Mouse (Mus musculus) heart, postnatal 14 days (tissue): Measurements from ENCODE around the gene 1810009A15Rik. TPM values are rescaled to one million over a fixed set of nuclear protein-coding genes. Genes with fewer than 3 reads are reported as not detected.
A peak's percentile ranks its signal among the peaks of the same experiment; 100 is the strongest.
"Not testable (repeated sequence)": the region's sequence is repeated elsewhere in the genome, so short reads cannot be mapped to it uniquely, and the experiment has no call there.

ENCODE experiments used
- DNase-seq, 2 experiments: peaks; one replicate each; pipeline ENCODE4 v3.0.0; 2021 to 2022
- intact Hi-C: fragments of 180-260 bp; cut with DNase I; formaldehyde crosslinking; loops from one replicate; pipeline ENCODE4 v1.15.1; 2025
- long read RNA-seq, 2 experiments: library from polyadenylated mRNA; stranded (forward); transcript quantifications; one replicate each; pipeline ENCODE4 v2.0.0; 2021
- total RNA-seq, 2 experiments: library from RNA; stranded (reverse); gene quantifications; 2 replicates each; pipeline ENCODE4 v1.2.3; 2021

1810009A15Rik gene
- total RNA-seq, result 10 to 100 TPM; 16.0 to 16.4 TPM
- long read RNA-seq, experiment 1, transcript 1810009A15Rik-201 (4 exons, 806 nt), result major isoform, 16 of 18 reads
- long read RNA-seq, experiment 1, partial matches to known transcripts, result 0 of 18 reads
- long read RNA-seq, experiment 1, other reads (novel, unspliced or antisense), result 0 of 18 reads
- long read RNA-seq, experiment 2, transcript 1810009A15Rik-201 (4 exons, 806 nt), result major isoform, 12 of 14 reads
- long read RNA-seq, experiment 2, partial matches to known transcripts, result 0 of 14 reads
- long read RNA-seq, experiment 2, other reads (novel, unspliced or antisense), result 0 of 14 reads

GRCm38 (mm10) chr19:8888511-8889385, at the start of gene 1810009A15Rik, which contains the start of gene Gm49416:
1810009A15Rik (plus strand) TSS chr19:8888853.
Gm49416 (plus strand) TSS chr19:8888926.
- DNase-seq, result peak; percentile 92 to 94
- intact Hi-C loops, result loop anchor here (5.0 kb wide), 2 partner anchors 46 to 54 kb away; partner anchors contain the start of gene Mta2

GRCm38 (mm10) chr19:8839103-8839907, 49.3 kb upstream of the 1810009A15Rik start, which contains the start of gene Gng3:
Gng3 (minus strand) TSS chr19:8839194.
- no peak for DNase-seq
- intact Hi-C loops, result no loop called here

- DNase-seq, result peak; percentile 70 to 79
- intact Hi-C loops, result loop anchor here (5.0 kb wide), 2 partner anchors 47 to 127 kb away; partner anchors contain the start of genes 1810009A15Rik, Eef1g and Gm49416
These were observed 48.5 kb upstream of the 1810009A15Rik start for GRCm38 (mm10) chr19:8839908-8840791.

- no peak for DNase-seq
- intact Hi-C loops, result loop anchor here (5.0 kb wide), 2 partner anchors 46 to 126 kb away; partner anchors contain the start of genes 1810009A15Rik, Eef1g and Gm49416
These were observed 47.6 kb upstream of the 1810009A15Rik start for GRCm38 (mm10) chr19:8841012-8841411.

GRCm38 (mm10) chr19:8842961-8843360, 45.7 kb upstream of the 1810009A15Rik start:
- intact Hi-C loops, result loop anchor here (5.0 kb wide), 2 partner anchors 44 to 124 kb away; partner anchors contain the start of genes 1810009A15Rik, Eef1g and Gm49416
- no peak for DNase-seq

GRCm38 (mm10) chr19:8844371-8845129, 44.1 kb upstream of the 1810009A15Rik start:
- intact Hi-C loops, result loop anchor here (5.0 kb wide), 2 partner anchors 43 to 123 kb away; partner anchors contain the start of genes 1810009A15Rik, Eef1g and Gm49416
- peak; percentile 79 to 88 for DNase-seq

- intact Hi-C loops, result no loop called here
- no peak for DNase-seq
These were observed 40.3 kb upstream of the 1810009A15Rik start for GRCm38 (mm10) chr19:8848356-8848755.

- intact Hi-C loops, result no loop called here
- DNase-seq, result peak; percentile 25 to 57
These were observed 38.2 kb upstream of the 1810009A15Rik start, which contains the start of gene Lrrn4cl for GRCm38 (mm10) chr19:8850402-8850901. Lrrn4cl (plus strand) TSS chr19:8850768.

- intact Hi-C loops, result no loop called here
- no peak for DNase-seq
These were observed 37.0 kb upstream of the 1810009A15Rik start for GRCm38 (mm10) chr19:8851639-8852038.

GRCm38 (mm10) chr19:8852236-8852928, 36.3 kb upstream of the 1810009A15Rik start:
- intact Hi-C loops, result no loop called here

GRCm38 (mm10) chr19:8853117-8853516, 35.5 kb upstream of the 1810009A15Rik start:
- intact Hi-C loops, result no loop called here
- DNase-seq, result no peak

More at GRCm38 (mm10) chr19:8852236-8852928, 36.3 kb upstream of the 1810009A15Rik start:
- peak in 1 of 2 experiments; percentile 13 for DNase-seq

- DNase-seq, result peak; percentile 47 to 71
- intact Hi-C loops, result loop anchor here (2.0 to 5.0 kb wide), 2 partner anchors 120 to 253 kb away; no protein-coding TSS in a partner anchor
These were observed 31.0 kb upstream of the 1810009A15Rik start for GRCm38 (mm10) chr19:8857689-8858088.

GRCm38 (mm10) chr19:8859018-8859417, 29.6 kb upstream of the 1810009A15Rik start:
- intact Hi-C loops, result loop anchor here (5.0 kb wide), 1 partner anchor 118 kb away; no protein-coding TSS in a partner anchor
- DNase-seq, result peak in 1 of 2 experiments; percentile 23

GRCm38 (mm10) chr19:8864265-8864664, 24.4 kb upstream of the 1810009A15Rik start:
- intact Hi-C loops, result no loop called here
- no peak for DNase-seq

GRCm38 (mm10) chr19:8870381-8870780, 18.3 kb upstream of the 1810009A15Rik start:
- DNase-seq, intact Hi-C loops: not testable (repeated sequence)

- DNase-seq, result peak; percentile 8 to 15
- intact Hi-C loops, result no loop called here
These were observed 17.8 kb upstream of the 1810009A15Rik start for GRCm38 (mm10) chr19:8870838-8871237.
